In the genomic region with DNA sequence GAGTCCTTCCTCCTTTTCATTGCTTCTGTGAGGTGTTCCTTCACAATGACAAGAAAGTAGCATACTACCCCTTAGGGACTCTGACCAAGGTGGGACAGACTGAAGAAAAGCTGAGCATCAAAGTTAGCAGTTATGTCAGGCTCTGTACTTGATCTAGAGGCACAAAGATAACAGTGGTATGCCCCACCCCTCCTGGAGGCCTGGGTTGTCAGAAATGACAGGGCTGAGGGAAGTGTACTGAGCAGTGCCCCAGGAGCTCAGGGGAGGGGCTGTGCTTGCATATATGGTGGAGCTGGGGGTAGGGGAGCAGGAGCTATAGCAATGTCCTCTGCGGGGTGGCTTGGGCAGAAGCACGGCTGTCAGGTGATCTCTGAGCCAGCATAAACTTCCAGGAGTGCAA, we compare ENCODE assay signal across 21 mouse cellular contexts.
DNase-seq lines count a peak whose midpoint lies in the region; ATAC-seq and TF ChIP-seq lines count a peak whose summit lies in the region.
"Had no signal": no experiment of that assay in that cellular context is flagged by ENCODE, and none has a peak within 500 bp of the region (broad histone marks: within the 10 kb centered on the region; RNA-seq: fewer than 3 reads in every experiment).

No protein-coding gene starts in this region.

- H3K27ac ChIP-seq in heart, adult 2 months: no peak overlapping the region
- no peak overlapping the region for H3K27ac ChIP-seq in liver, postnatal 0 days (ENCODE audit: low read depth)
- no peak overlapping the region for H3K27ac ChIP-seq in liver, embryonic 14.5 days
- H3K27ac ChIP-seq: embryonic facial prominence, embryonic 12.5 days; forebrain, embryonic 10.5 days; kidney, postnatal 0 days; stomach, embryonic 15.5 days had no signal

- H3K4me3 ChIP-seq in heart, adult 2 months: no peak overlapping the region
- H3K4me3 ChIP-seq in liver, postnatal 0 days (ENCODE audit: low read depth, low read length): no peak overlapping the region
- H3K4me3 ChIP-seq in liver, embryonic 14.5 days (ENCODE audit: insufficient read depth in 1 of 2, low read depth in 2 of 2, low read length in 2 of 2): no peak overlapping the region
- H3K4me3 ChIP-seq: embryonic facial prominence, embryonic 12.5 days; forebrain, embryonic 10.5 days; megakaryocyte, embryonic 14.5 days; stomach, embryonic 15.5 days had no signal

- H3K79me2 ChIP-seq in heart, adult 2 months (replicated peaks; ENCODE audit: control insufficient read depth, insufficient read depth, low read length): no peaks in the 10 kb centered on the region

- no peak for TF ChIP-seq EP300 in heart, adult 2 months (IDR thresholded peaks at IDR 0.05; ENCODE audit: insufficient read depth, low read depth, low read length)
- TF ChIP-seq EP300 in liver, postnatal 0 days (IDR thresholded peaks at IDR 0.05; ENCODE audit: low read depth): no peak
- TF ChIP-seq EP300 in liver, embryonic 14.5 days (IDR thresholded peaks at IDR 0.05; ENCODE audit: low read depth): no peak

- WGBS in heart, adult 2 months: 56% methylated on average over 2 of the region's 2 CpGs
- WGBS in liver, postnatal 0 days (ENCODE audit: insufficient replicate concordance): 52% methylated on average over 2 of the region's 2 CpGs
- 22% methylated on average over 2 of the region's 2 CpGs for WGBS in liver, embryonic 14.5 days (ENCODE audit: insufficient replicate concordance)

- no peak for ATAC-seq in liver, postnatal 0 days
- peak; percentile 57; the same call in 1 of the 2 replicates for ATAC-seq in liver, embryonic 14.5 days (ENCODE audit: insufficient read depth)
- ATAC-seq: forebrain, postnatal 0 days; intestine, embryonic 16.5 days had no signal

- H3K4me1 ChIP-seq in heart, adult 2 months (ENCODE audit: control insufficient read depth, insufficient read depth, low read length): peaks cover 11% of the 10 kb centered on the region
- H3K4me1 ChIP-seq in liver, postnatal 0 days (ENCODE audit: insufficient read depth): no peaks in the 10 kb centered on the region
- peaks cover 0 to 4% of the 10 kb centered on the region in 2 experiments; a peak in 1 of 4 replicates for H3K4me1 ChIP-seq in liver, embryonic 14.5 days (replicated peaks; ENCODE audit: control insufficient read depth in 2 of 2, insufficient read depth in 2 of 2, low read length in 1 of 2)

- no peak overlapping the region for H3K9ac ChIP-seq in heart, adult 2 months (ENCODE audit: low read depth, low read length)
- no peak overlapping the region for H3K9ac ChIP-seq in liver, postnatal 0 days (replicated peaks)
- H3K9ac ChIP-seq in liver, embryonic 14.5 days (replicated peaks): no peak overlapping the region
- H3K9ac ChIP-seq: embryonic facial prominence, embryonic 12.5 days; forebrain, postnatal 0 days; stomach, embryonic 15.5 days had no signal

- TF ChIP-seq POLR2A in heart, adult 2 months (IDR thresholded peaks at IDR 0.05; ENCODE audit: insufficient read depth, low read depth, low read length): no peak

- intact Hi-C loops in heart, adult 2 months (cut with DNase I): loop anchor here (10.0 kb wide), 1 partner anchor 950 kb away; no protein-coding TSS in a partner anchor

- no peaks in the 10 kb centered on the region for H3K27me3 ChIP-seq in heart, adult 2 months (ENCODE audit: control insufficient read depth, insufficient read depth, low read length)
- no peaks in the 10 kb centered on the region for H3K27me3 ChIP-seq in liver, postnatal 0 days (ENCODE audit: insufficient read depth, low read length)
- H3K27me3 ChIP-seq in liver, embryonic 14.5 days (ENCODE audit: control insufficient read depth, insufficient read depth, low read length): no peaks in the 10 kb centered on the region
- H3K27me3 ChIP-seq: embryonic facial prominence, embryonic 12.5 days; stomach, embryonic 15.5 days had no signal

- H3K36me3 ChIP-seq in heart, adult 2 months (ENCODE audit: control insufficient read depth, insufficient read depth, low read length): peaks cover 2% of the 10 kb centered on the region; the same call in 1 of the 2 replicates
- no peaks in the 10 kb centered on the region for H3K36me3 ChIP-seq in liver, postnatal 0 days (replicated peaks; ENCODE audit: insufficient read depth, low read length)
- H3K36me3 ChIP-seq in liver, embryonic 14.5 days (replicated peaks; ENCODE audit: control insufficient read depth, insufficient read depth, low read depth): no peaks in the 10 kb centered on the region
- H3K36me3 ChIP-seq: stomach, embryonic 15.5 days had no signal

- no peak for TF ChIP-seq CTCF in heart, adult 2 months (IDR thresholded peaks at IDR 0.05)
- no peak for TF ChIP-seq CTCF in liver, postnatal 0 days (IDR thresholded peaks at IDR 0.05; ENCODE audit: low read depth)
- TF ChIP-seq CTCF in liver, embryonic 14.5 days (IDR thresholded peaks at IDR 0.05; ENCODE audit: low read depth): no peak

- no peak overlapping the region for H3K4me2 ChIP-seq in liver, postnatal 0 days (ENCODE audit: low read depth, low read length)
- no peak overlapping the region for H3K4me2 ChIP-seq in liver, embryonic 14.5 days (ENCODE audit: low read depth)
- H3K4me2 ChIP-seq: embryonic facial prominence, embryonic 12.5 days; stomach, embryonic 15.5 days had no signal

- H3K9me3 ChIP-seq in liver, postnatal 0 days (ENCODE audit: low read length): no peaks in the 10 kb centered on the region
- no peaks in the 10 kb centered on the region for H3K9me3 ChIP-seq in liver, embryonic 14.5 days (ENCODE audit: control insufficient read depth, low read length)
- H3K9me3 ChIP-seq: embryonic facial prominence, embryonic 12.5 days; forebrain, embryonic 10.5 days; stomach, embryonic 15.5 days had no signal

- DNase-seq in heart, adult 11 months: peak; percentile 50
- DNase-seq in heart, adult 2 months: no peak
- peak; percentile 48 for DNase-seq in liver
- no peak for DNase-seq in liver, postnatal 0 days
- DNase-seq in liver, embryonic 14.5 days (ENCODE audit: low read depth in 3 of 3, low spot score in 3 of 3): no peak
- no peak for DNase-seq in kidney, postnatal 36 days
- DNase-seq in layer of hippocampus, adult 9-10 months (ENCODE audit: low spot score): no peak
- no peak for DNase-seq in spleen, adult 18-20 months
- DNase-seq: adrenal gland, postnatal 25 days; cerebellum, adult 8-10 months; cerebellum, postnatal 25 days; forebrain, postnatal 0 days; kidney, adult 8-10 months; lung, postnatal 36 days; midbrain, embryonic 14.5 days had no signal

Comparison
In these comparisons a context has a peak if more than half of its experiments do, and no peak if none do; other contexts are left out.
1. DNase-seq: peak in heart, adult 11 months (single experiment) and liver (single experiment); none in heart, adult 2 months (0 of 2), liver, postnatal 0 days (single experiment), liver, embryonic 14.5 days (0 of 3), kidney, postnatal 36 days (0 of 2), layer of hippocampus, adult 9-10 months (single experiment) and spleen, adult 18-20 months (0 of 2).